ENCODE assay signal across 8 mouse cellular contexts in genomic region chr11:95336568-95337128, GRCm38 (mm10). TPM values are rescaled to one million over a fixed set of nuclear protein-coding genes. Genes with fewer than 3 reads are reported as not detected.
DNase-seq lines count a peak whose midpoint lies in the region; ATAC-seq and TF ChIP-seq lines count a peak whose summit lies in the region.

Gene Fam117a, plus strand, starts transcription at chr11:95337018.

- H3K4me1 ChIP-seq in forebrain, embryonic 12.5 days: peaks cover 21% of the 10 kb centered on the region
- H3K4me1 ChIP-seq in heart, embryonic 16.5 days (ENCODE audit: control insufficient read depth, insufficient read depth, low read length): peaks cover 24% of the 10 kb centered on the region
- peaks cover 50% of the 10 kb centered on the region for H3K4me1 ChIP-seq in liver, postnatal 0 days (ENCODE audit: insufficient read depth)
- peaks cover 11% of the 10 kb centered on the region; the same call in 1 of the 2 replicates for H3K4me1 ChIP-seq in neural tube, embryonic 14.5 days (ENCODE audit: control insufficient read depth, insufficient read depth, low read length)

- peak within 1 kb of the TSS; percentile 80 for H3K9ac ChIP-seq in forebrain, embryonic 12.5 days
- peak within 1 kb of the TSS; percentile 79 for H3K9ac ChIP-seq in heart, embryonic 16.5 days (ENCODE audit: low read length)
- peak within 1 kb of the TSS; percentile 84 for H3K9ac ChIP-seq in liver, postnatal 0 days (replicated peaks)
- H3K9ac ChIP-seq in neural tube, embryonic 14.5 days (replicated peaks; ENCODE audit: low read depth, low read length): peak within 1 kb of the TSS; percentile 58

- H3K36me3 ChIP-seq in forebrain, embryonic 12.5 days (replicated peaks): no peaks in the 10 kb centered on the region
- no peaks in the 10 kb centered on the region for H3K36me3 ChIP-seq in heart, embryonic 16.5 days (ENCODE audit: control insufficient read depth, insufficient read depth)
- peaks cover 7% of the 10 kb centered on the region; the same call in 1 of the 2 replicates for H3K36me3 ChIP-seq in liver, postnatal 0 days (replicated peaks; ENCODE audit: insufficient read depth, low read length)
- H3K36me3 ChIP-seq in neural tube, embryonic 14.5 days (ENCODE audit: control insufficient read depth, insufficient read depth, low read length): no peaks in the 10 kb centered on the region

- 0 out of 2 replicates have a peak, but pooled peaks have one; percentile 6 for TF ChIP-seq EP300 in liver, postnatal 0 days (IDR thresholded peaks at IDR 0.05; ENCODE audit: low read depth)

- ATAC-seq in forebrain, embryonic 12.5 days (ENCODE audit: low FRiP score): peak; percentile 98
- ATAC-seq in heart, embryonic 16.5 days (replicated peaks; ENCODE audit: extremely low read depth, insufficient read depth, low FRiP score): peak; percentile 90
- peak; percentile 85 for ATAC-seq in liver, postnatal 0 days
- ATAC-seq in neural tube, embryonic 14.5 days (ENCODE audit: low read depth): peak; percentile 98

- 0% methylated on average over 15 of the region's 27 CpGs for WGBS in forebrain, embryonic 12.5 days
- WGBS in heart, embryonic 16.5 days: 2% methylated on average over 18 of the region's 27 CpGs
- WGBS in liver, postnatal 0 days (ENCODE audit: insufficient replicate concordance): 2% methylated on average over 11 of the region's 27 CpGs
- WGBS in neural tube, embryonic 14.5 days: 0% methylated on average over 26 of the region's 27 CpGs

- DNase-seq in ES-CJ7 (ENCODE audit: low read depth, low spot score): peak; percentile 99
- peak; percentile 86 for DNase-seq in c-Kit-positive CD71-positive TER-119-negative erythroid progenitor cells, embryonic 14.5 days (ENCODE audit: low read depth)
- peak; percentile 92 to 97 for DNase-seq in kidney, postnatal 25 days
- peak; percentile 89 for DNase-seq in liver, postnatal 0 days
- peak; percentile 83 for DNase-seq in testis, postnatal 10 days (ENCODE audit: low spot score)

- H3K4me2 ChIP-seq in forebrain, embryonic 12.5 days: peak within 1 kb of the TSS; percentile 95
- H3K4me2 ChIP-seq in heart, embryonic 16.5 days (ENCODE audit: low read depth, low read length): peak within 1 kb of the TSS; percentile 76
- peak within 1 kb of the TSS; percentile 74 for H3K4me2 ChIP-seq in liver, postnatal 0 days (ENCODE audit: low read depth, low read length)
- peak within 1 kb of the TSS; percentile 57 for H3K4me2 ChIP-seq in neural tube, embryonic 14.5 days (ENCODE audit: low read depth, low read length)

- H3K4me3 ChIP-seq in forebrain, embryonic 12.5 days (replicated peaks): peak within 1 kb of the TSS; percentile 87
- H3K4me3 ChIP-seq in heart, embryonic 16.5 days (ENCODE audit: low read length): peak within 1 kb of the TSS; percentile 81
- peak within 1 kb of the TSS; percentile 89 for H3K4me3 ChIP-seq in liver, postnatal 0 days (ENCODE audit: low read depth, low read length)
- H3K4me3 ChIP-seq in neural tube, embryonic 14.5 days (ENCODE audit: low read depth, low read length): peak within 1 kb of the TSS; percentile 84

- peak; percentile 11; the same call in 1 of the 2 replicates for TF ChIP-seq CTCF in liver, postnatal 0 days (IDR thresholded peaks at IDR 0.05; ENCODE audit: low read depth)

- no peaks in the 10 kb centered on the region for H3K9me3 ChIP-seq in forebrain, embryonic 12.5 days
- H3K9me3 ChIP-seq in heart, embryonic 16.5 days (replicated peaks; ENCODE audit: control insufficient read depth, low read length): no peaks in the 10 kb centered on the region
- no peaks in the 10 kb centered on the region for H3K9me3 ChIP-seq in liver, postnatal 0 days (ENCODE audit: low read length)
- H3K9me3 ChIP-seq in neural tube, embryonic 14.5 days (ENCODE audit: control insufficient read depth, low read length): no peaks in the 10 kb centered on the region

- H3K27me3 ChIP-seq in forebrain, embryonic 12.5 days: peaks cover 28% of the 10 kb centered on the region
- no peaks in the 10 kb centered on the region for H3K27me3 ChIP-seq in heart, embryonic 16.5 days (ENCODE audit: control insufficient read depth, insufficient read depth, low read length)
- no peaks in the 10 kb centered on the region for H3K27me3 ChIP-seq in liver, postnatal 0 days (ENCODE audit: insufficient read depth, low read length)
- no peaks in the 10 kb centered on the region for H3K27me3 ChIP-seq in neural tube, embryonic 14.5 days (ENCODE audit: control insufficient read depth, insufficient read depth, low read length)

- H3K27ac ChIP-seq in forebrain, embryonic 12.5 days: no peak within 1 kb of the TSS
- H3K27ac ChIP-seq in heart, embryonic 16.5 days (ENCODE audit: low read length): peak within 1 kb of the TSS; percentile 49; the same call in 1 of the 2 replicates
- peak within 1 kb of the TSS; percentile 97 for H3K27ac ChIP-seq in liver, postnatal 0 days (ENCODE audit: low read depth)
- H3K27ac ChIP-seq in neural tube, embryonic 14.5 days (ENCODE audit: low read depth, low read length): no peak within 1 kb of the TSS

RNA-seq across cellular contexts. Expression of gene Fam117a, which starts in this region (rescaled TPM):
- 6.0 and 7.8 TPM in 2 replicates for polyA plus RNA-seq in forebrain, embryonic 12.5 days (2016; fragmentation: Nextera tagmentation; extraction: Ambion mirVana)
- 5.0 and 6.3 TPM in 2 replicates for polyA plus RNA-seq in heart, embryonic 16.5 days (2015; fragmentation: Nextera tagmentation; extraction: Ambion mirVana)
- polyA plus RNA-seq in liver, postnatal 0 days (2015; fragmentation: Nextera tagmentation; extraction: Ambion mirVana): 60.1 and 61.8 TPM in 2 replicates
- polyA plus RNA-seq in neural tube, embryonic 14.5 days (2014; fragmentation: Nextera tagmentation; extraction: Ambion mirVana): 1.7 and 2.4 TPM in 2 replicates

Comparison
In these comparisons a context has a peak if more than half of its experiments do, and no peak if none do; other contexts are left out.
1. H3K27ac ChIP-seq: peak in heart, embryonic 16.5 days (single experiment) and liver, postnatal 0 days (single experiment); none in forebrain, embryonic 12.5 days (single experiment) and neural tube, embryonic 14.5 days (single experiment).
2. Peak in every context shown above with its lines, with median percentiles within 50 percentile points of each other: DNase-seq, ATAC-seq, H3K4me2 ChIP-seq, H3K4me3 ChIP-seq and H3K9ac ChIP-seq.